Mouse (Mus musculus): ENCODE data around the gene Adgrf4. TPM values are rescaled to one million over a fixed set of nuclear protein-coding genes. Genes with fewer than 3 reads are reported as not detected.

Adgrf4 gene
- total RNA-seq (2012; rRNA removed), result 0.16 TPM in 1 of 2 replicates, not detected in the other

DNA sequence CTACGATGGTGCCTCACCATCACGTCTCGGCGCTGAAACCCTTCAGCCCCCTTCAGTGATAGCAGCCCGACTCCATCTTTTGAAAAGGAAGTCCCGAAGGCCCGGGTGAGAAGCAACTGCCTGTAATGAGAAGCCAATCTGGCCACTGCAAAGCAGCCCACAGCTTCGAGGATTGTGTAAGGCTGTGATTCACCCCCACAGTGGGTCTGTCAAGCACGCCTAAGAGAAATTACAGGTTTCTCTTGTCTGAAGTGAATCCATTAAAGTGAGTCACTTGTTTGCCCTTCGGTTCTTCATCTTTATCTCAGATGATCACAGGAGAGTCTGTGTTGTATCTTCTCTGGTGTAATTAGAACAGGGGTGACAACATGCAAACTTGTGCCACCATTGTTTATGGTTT lies at the start of gene Adgrf4:
Gene Adgrf4, minus strand, starts transcription at position 149 of the 400 bp plus-strand sequence.
- no peak for TF ChIP-seq MAFK (IDR thresholded peaks at IDR 0.05; ENCODE audit: insufficient read depth, low read depth, low read length)
- TF ChIP-seq ZC3H11A (IDR thresholded peaks at IDR 0.05; ENCODE audit: borderline replicate concordance, low read depth, low read length), result no peak
- no peak for TF ChIP-seq ZNF384 (IDR thresholded peaks at IDR 0.05; ENCODE audit: low read depth, low read length)
- TF ChIP-seq CHD2 (IDR thresholded peaks at IDR 0.05; ENCODE audit: low read depth, low read length), result no peak
- no peak for TF ChIP-seq HCFC1 (IDR thresholded peaks at IDR 0.05; ENCODE audit: borderline replicate concordance, insufficient read depth, low read length)
- H3K9me3 ChIP-seq (ENCODE audit: control insufficient read depth, insufficient read depth, low read depth, low read length), result no peaks in the 10 kb centered on the region
- in situ Hi-C loops (cut with MboI; ENCODE audit: low sequenced_read_pairs in 2 of 2, unreplicated experiment in 2 of 2), result no loop called here

DNA sequence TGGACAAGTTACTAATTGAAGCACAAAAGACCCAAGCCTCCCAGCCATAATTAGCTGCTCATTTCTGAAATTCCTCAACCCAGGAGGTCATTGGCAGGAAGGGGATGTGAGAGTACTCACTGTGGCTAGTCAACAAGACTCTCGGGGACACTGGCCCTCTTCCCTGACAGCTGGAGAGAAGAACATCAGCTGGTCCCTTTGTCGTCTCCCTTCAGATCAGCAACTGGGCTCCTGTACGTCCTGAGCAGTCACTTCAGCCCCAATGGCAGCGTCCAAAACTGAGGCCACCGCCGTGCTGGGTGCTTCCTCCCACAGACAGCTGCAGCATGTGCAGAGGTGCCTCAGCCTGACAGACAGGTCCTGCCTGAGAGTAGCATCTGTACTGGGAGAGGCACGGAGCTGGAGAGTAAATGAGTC lies 49.7 kb upstream of the Adgrf4 start, which contains the start of gene Adgrf2:
Gene Adgrf2, minus strand, starts transcription at position 379 of the 417 bp plus-strand sequence.
- no peak within 1 kb of the TSS for H3K9ac ChIP-seq (ENCODE audit: insufficient read depth, low read depth, low read length, poor library complexity, severe bottlenecking)
- no peaks in the 10 kb centered on the region for H3K9me3 ChIP-seq (ENCODE audit: control insufficient read depth, insufficient read depth, low read depth, low read length)
- H3K4me3 ChIP-seq (ENCODE audit: insufficient read depth in 1 of 2, low read depth in 1 of 2, low read length in 2 of 2, poor library complexity in 1 of 2, severe bottlenecking in 1 of 2), result no peak within 1 kb of the TSS
- in situ Hi-C loops (cut with MboI; ENCODE audit: low sequenced_read_pairs in 2 of 2, unreplicated experiment in 2 of 2), result no loop called here
- H3K27ac ChIP-seq (ENCODE audit: insufficient read depth, low read depth, low read length, poor library complexity, severe bottlenecking), result no peak within 1 kb of the TSS
- H3K36me3 ChIP-seq (ENCODE audit: control insufficient read depth, insufficient read depth, low read length, poor library complexity, severe bottlenecking), result no peaks in the 10 kb centered on the region
- no peak for TF ChIP-seq CHD2 (IDR thresholded peaks at IDR 0.05; ENCODE audit: low read depth, low read length)
- no peak for TF ChIP-seq HCFC1 (IDR thresholded peaks at IDR 0.05; ENCODE audit: borderline replicate concordance, insufficient read depth, low read length)
- no peak for TF ChIP-seq ZNF384 (IDR thresholded peaks at IDR 0.05; ENCODE audit: low read depth, low read length)
- TF ChIP-seq MAFK (IDR thresholded peaks at IDR 0.05; ENCODE audit: insufficient read depth, low read depth, low read length), result no peak
- TF ChIP-seq ZC3H11A (IDR thresholded peaks at IDR 0.05; ENCODE audit: borderline replicate concordance, low read depth, low read length), result no peak
- H3K4me1 ChIP-seq (ENCODE audit: control insufficient read depth in 2 of 2, insufficient read depth in 2 of 2, low read length in 2 of 2, poor library complexity in 1 of 2), result no peaks in the 10 kb centered on the region
- no peak for DNase-seq (ENCODE audit: low read depth, low spot score)

More for the DNA sequence above, at the start of gene Adgrf4:
- no peak within 1 kb of the TSS for H3K4me3 ChIP-seq (ENCODE audit: insufficient read depth in 1 of 2, low read depth in 1 of 2, low read length in 2 of 2, poor library complexity in 1 of 2, severe bottlenecking in 1 of 2)
- DNase-seq (ENCODE audit: low read depth, low spot score), result no peak
- H3K9ac ChIP-seq (ENCODE audit: insufficient read depth, low read depth, low read length, poor library complexity, severe bottlenecking), result no peak within 1 kb of the TSS
- H3K36me3 ChIP-seq (ENCODE audit: control insufficient read depth, insufficient read depth, low read length, poor library complexity, severe bottlenecking), result no peaks in the 10 kb centered on the region
- H3K4me1 ChIP-seq (ENCODE audit: control insufficient read depth in 2 of 2, insufficient read depth in 2 of 2, low read length in 2 of 2, poor library complexity in 1 of 2), result no peaks in the 10 kb centered on the region
- H3K27ac ChIP-seq (ENCODE audit: insufficient read depth, low read depth, low read length, poor library complexity, severe bottlenecking), result no peak within 1 kb of the TSS

DNA sequence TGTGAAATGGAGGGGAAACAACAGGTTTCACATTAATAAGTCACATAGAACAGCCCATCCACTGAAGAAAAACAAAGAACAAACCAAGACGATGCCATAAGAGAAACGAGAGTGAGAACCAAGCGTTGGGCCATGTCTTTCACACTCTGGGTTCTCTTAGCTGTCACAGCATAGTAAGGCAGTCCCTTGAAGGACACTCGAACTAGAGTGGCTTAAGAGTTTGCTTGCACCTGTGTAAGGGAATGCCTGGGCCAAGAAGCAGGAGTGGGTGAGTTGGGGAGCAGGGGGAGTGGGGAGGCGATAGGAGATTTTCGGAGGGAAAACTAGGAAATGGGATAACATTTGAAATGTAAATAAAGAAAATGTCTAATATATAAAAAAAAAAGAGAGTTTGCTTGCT lies 46.7 kb upstream of the Adgrf4 start:
- no peak for TF ChIP-seq MAFK (IDR thresholded peaks at IDR 0.05; ENCODE audit: insufficient read depth, low read depth, low read length)
- TF ChIP-seq HCFC1 (IDR thresholded peaks at IDR 0.05; ENCODE audit: borderline replicate concordance, insufficient read depth, low read length), result no peak
- TF ChIP-seq CHD2 (IDR thresholded peaks at IDR 0.05; ENCODE audit: low read depth, low read length), result no peak
- TF ChIP-seq ZNF384 (IDR thresholded peaks at IDR 0.05; ENCODE audit: low read depth, low read length), result no peak
- no peak for TF ChIP-seq ZC3H11A (IDR thresholded peaks at IDR 0.05; ENCODE audit: borderline replicate concordance, low read depth, low read length)
- H3K36me3 ChIP-seq (ENCODE audit: control insufficient read depth, insufficient read depth, low read length, poor library complexity, severe bottlenecking), result no peaks in the 10 kb centered on the region
- H3K9me3 ChIP-seq (ENCODE audit: control insufficient read depth, insufficient read depth, low read depth, low read length), result no peaks in the 10 kb centered on the region
- in situ Hi-C loops (cut with MboI; ENCODE audit: low sequenced_read_pairs in 2 of 2, unreplicated experiment in 2 of 2), result no loop called here
- H3K4me3 ChIP-seq (ENCODE audit: insufficient read depth in 1 of 2, low read depth in 1 of 2, low read length in 2 of 2, poor library complexity in 1 of 2, severe bottlenecking in 1 of 2), result no peak overlapping the region
- H3K27ac ChIP-seq (ENCODE audit: insufficient read depth, low read depth, low read length, poor library complexity, severe bottlenecking), result no peak overlapping the region
- H3K4me1 ChIP-seq (ENCODE audit: control insufficient read depth in 2 of 2, insufficient read depth in 2 of 2, low read length in 2 of 2, poor library complexity in 1 of 2), result no peaks in the 10 kb centered on the region
- no peak overlapping the region for H3K9ac ChIP-seq (ENCODE audit: insufficient read depth, low read depth, low read length, poor library complexity, severe bottlenecking)
- DNase-seq (ENCODE audit: low read depth, low spot score), result no peak

DNA sequence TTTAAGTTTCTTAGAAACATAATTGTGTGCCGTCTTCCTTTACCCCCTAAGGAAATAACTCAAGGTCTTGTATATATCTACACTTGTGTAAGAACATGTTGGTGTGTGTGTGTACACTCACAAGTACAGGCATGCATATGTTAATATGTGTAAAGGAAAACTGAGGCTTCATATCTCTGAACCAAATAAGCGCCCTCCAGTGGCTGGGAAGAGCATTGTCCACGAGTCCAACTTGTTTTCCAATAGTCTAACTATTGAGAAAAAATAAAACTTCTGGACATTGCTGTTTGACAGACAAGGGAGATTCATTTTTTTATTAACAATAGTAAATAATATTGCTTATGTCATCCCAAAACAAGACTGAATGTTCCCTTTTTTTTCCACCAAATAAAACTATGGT lies 25.1 kb upstream of the Adgrf4 start:
- no peak for TF ChIP-seq CHD2 (IDR thresholded peaks at IDR 0.05; ENCODE audit: low read depth, low read length)
- no peak for TF ChIP-seq MAFK (IDR thresholded peaks at IDR 0.05; ENCODE audit: insufficient read depth, low read depth, low read length)
- no peak for TF ChIP-seq HCFC1 (IDR thresholded peaks at IDR 0.05; ENCODE audit: borderline replicate concordance, insufficient read depth, low read length)
- TF ChIP-seq ZNF384 (IDR thresholded peaks at IDR 0.05; ENCODE audit: low read depth, low read length), result no peak
- no peak for TF ChIP-seq ZC3H11A (IDR thresholded peaks at IDR 0.05; ENCODE audit: borderline replicate concordance, low read depth, low read length)
- H3K36me3 ChIP-seq (ENCODE audit: control insufficient read depth, insufficient read depth, low read length, poor library complexity, severe bottlenecking), result no peaks in the 10 kb centered on the region
- H3K4me1 ChIP-seq (ENCODE audit: control insufficient read depth in 2 of 2, insufficient read depth in 2 of 2, low read length in 2 of 2, poor library complexity in 1 of 2), result no peaks in the 10 kb centered on the region
- no peak overlapping the region for H3K9ac ChIP-seq (ENCODE audit: insufficient read depth, low read depth, low read length, poor library complexity, severe bottlenecking)
- no peak overlapping the region for H3K27ac ChIP-seq (ENCODE audit: insufficient read depth, low read depth, low read length, poor library complexity, severe bottlenecking)
- in situ Hi-C loops (cut with MboI; ENCODE audit: low sequenced_read_pairs in 2 of 2, unreplicated experiment in 2 of 2), result no loop called here
- no peak overlapping the region for H3K4me3 ChIP-seq (ENCODE audit: insufficient read depth in 1 of 2, low read depth in 1 of 2, low read length in 2 of 2, poor library complexity in 1 of 2, severe bottlenecking in 1 of 2)
- DNase-seq (ENCODE audit: low read depth, low spot score), result peak; percentile 22
- no peaks in the 10 kb centered on the region for H3K9me3 ChIP-seq (ENCODE audit: control insufficient read depth, insufficient read depth, low read depth, low read length)

DNA sequence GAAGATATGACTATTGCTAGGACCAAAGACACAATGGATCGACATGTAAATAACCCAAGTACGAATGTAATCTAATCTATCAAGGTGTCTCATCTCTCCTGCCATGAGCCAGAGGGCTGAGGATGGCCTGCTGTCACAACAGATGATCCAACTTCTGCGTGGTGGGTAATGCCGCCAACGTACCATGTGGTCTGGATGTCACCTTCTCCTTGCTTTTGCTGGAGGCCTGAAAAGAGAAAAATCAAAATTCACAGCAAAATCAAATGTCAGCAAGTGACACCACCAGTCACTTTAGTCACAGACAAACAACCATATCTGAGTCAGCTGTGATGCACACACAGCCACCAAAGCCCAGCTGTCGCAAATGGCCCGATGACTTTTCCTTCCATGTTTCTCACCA lies 22.9 kb upstream of the Adgrf4 start:
- no peak for DNase-seq (ENCODE audit: low read depth, low spot score)
- Histone ChIP-seq H3K9ac (ENCODE audit: insufficient read depth, low read depth, low read length, poor library complexity, severe bottlenecking) (no peak overlapping the region), H3K27ac (ENCODE audit: insufficient read depth, low read depth, low read length, poor library complexity, severe bottlenecking) (no peak overlapping the region), H3K36me3 (ENCODE audit: control insufficient read depth, insufficient read depth, low read length, poor library complexity, severe bottlenecking) (no peaks in the 10 kb centered on the region), H3K4me1 (ENCODE audit: control insufficient read depth in 2 of 2, insufficient read depth in 2 of 2, low read length in 2 of 2, poor library complexity in 1 of 2) (no peaks in the 10 kb centered on the region), H3K9me3 (ENCODE audit: control insufficient read depth, insufficient read depth, low read depth, low read length) (no peaks in the 10 kb centered on the region), H3K4me3 (ENCODE audit: insufficient read depth in 1 of 2, low read depth in 1 of 2, low read length in 2 of 2, poor library complexity in 1 of 2, severe bottlenecking in 1 of 2) (no peak overlapping the region)
- no peak for TF ChIP-seq ZC3H11A (IDR thresholded peaks at IDR 0.05; ENCODE audit: borderline replicate concordance, low read depth, low read length)
- TF ChIP-seq HCFC1 (IDR thresholded peaks at IDR 0.05; ENCODE audit: borderline replicate concordance, insufficient read depth, low read length), result no peak
- no peak for TF ChIP-seq CHD2 (IDR thresholded peaks at IDR 0.05; ENCODE audit: low read depth, low read length)
- in situ Hi-C loops (cut with MboI; ENCODE audit: low sequenced_read_pairs in 2 of 2, unreplicated experiment in 2 of 2), result no loop called here

Measured in ES-E14 (cell line).